Mouse (Mus musculus) ES-Bruce4 (cell line): ENCODE measurements around the gene AC124502.3. TPM values are rescaled to one million over a fixed set of nuclear protein-coding genes. Genes with fewer than 3 reads are reported as not detected.
A peak's percentile ranks its signal among the peaks of the same experiment; 100 is the strongest.

Experiments used
- H3K27ac ChIP-seq: 2 replicates; pipeline ENCODE4 v1.5.1; 2012; ENCODE audit warnings: low read length, inconsistent platforms; ENCODE audit not compliant: insufficient read depth
- H3K27me3 ChIP-seq: 2 replicates; pipeline ENCODE4 v1.6.1; 2012; ENCODE audit warnings: mild to moderate bottlenecking, low read length, inconsistent platforms; ENCODE audit not compliant: control insufficient read depth, poor library complexity, insufficient read depth, severe bottlenecking
- H3K36me3 ChIP-seq: 2 replicates; pipeline ENCODE4 v1.6.1; 2012; ENCODE audit warnings: inconsistent platforms, mild to moderate bottlenecking, low read length, moderate library complexity; ENCODE audit not compliant: control insufficient read depth, poor library complexity, insufficient read depth, severe bottlenecking
- H3K4me1 ChIP-seq: one replicate; pipeline ENCODE4 v1.8.1; 2011; ENCODE audit warnings: low read length; ENCODE audit not compliant: control insufficient read depth, insufficient read depth
- H3K4me3 ChIP-seq: 2 replicates; pipeline ENCODE4 v1.5.1; 2011; ENCODE audit warnings: low read depth, mild to moderate bottlenecking, low read length
- H3K9ac ChIP-seq: 2 replicates; pipeline ENCODE4 v1.6.1; 2012; ENCODE audit warnings: low read depth, mild to moderate bottlenecking, inconsistent platforms; ENCODE audit not compliant: poor library complexity, severe bottlenecking
- H3K9me3 ChIP-seq: replicated peaks from 2 replicates; pipeline ENCODE4 v1.6.1; 2012; ENCODE audit warnings: mild to moderate bottlenecking, low read length, inconsistent platforms; ENCODE audit not compliant: control insufficient read depth, poor library complexity, insufficient read depth, severe bottlenecking
- CTCF ChIP-seq: IDR thresholded peaks from one replicate; pipeline ENCODE4 v1.8.1; 2011; ENCODE audit warnings: low read depth, low read length
- EP300 ChIP-seq: IDR thresholded peaks from 2 replicates; pipeline ENCODE4 v1.6.1; 2011; ENCODE audit warnings: low read depth, low read length; ENCODE audit not compliant: insufficient read depth
- POLR2A ChIP-seq: IDR thresholded peaks from one replicate; pipeline ENCODE4 v1.8.1; 2011; ENCODE audit warnings: low read length; ENCODE audit not compliant: insufficient read depth
- polyA plus RNA-seq: library from polyadenylated mRNA; stranded (reverse); fragments of >200 nt; gene quantifications from 2 replicates; pipeline ENCODE4 v1.2.4, GENCODE M21; 2011; ENCODE audit warnings: low read depth; ENCODE audit not compliant: missing spikeins, insufficient read depth, insufficient read length

Gene AC124502.3
- polyA plus RNA-seq, 1 experiment, result not detected

DNA sequence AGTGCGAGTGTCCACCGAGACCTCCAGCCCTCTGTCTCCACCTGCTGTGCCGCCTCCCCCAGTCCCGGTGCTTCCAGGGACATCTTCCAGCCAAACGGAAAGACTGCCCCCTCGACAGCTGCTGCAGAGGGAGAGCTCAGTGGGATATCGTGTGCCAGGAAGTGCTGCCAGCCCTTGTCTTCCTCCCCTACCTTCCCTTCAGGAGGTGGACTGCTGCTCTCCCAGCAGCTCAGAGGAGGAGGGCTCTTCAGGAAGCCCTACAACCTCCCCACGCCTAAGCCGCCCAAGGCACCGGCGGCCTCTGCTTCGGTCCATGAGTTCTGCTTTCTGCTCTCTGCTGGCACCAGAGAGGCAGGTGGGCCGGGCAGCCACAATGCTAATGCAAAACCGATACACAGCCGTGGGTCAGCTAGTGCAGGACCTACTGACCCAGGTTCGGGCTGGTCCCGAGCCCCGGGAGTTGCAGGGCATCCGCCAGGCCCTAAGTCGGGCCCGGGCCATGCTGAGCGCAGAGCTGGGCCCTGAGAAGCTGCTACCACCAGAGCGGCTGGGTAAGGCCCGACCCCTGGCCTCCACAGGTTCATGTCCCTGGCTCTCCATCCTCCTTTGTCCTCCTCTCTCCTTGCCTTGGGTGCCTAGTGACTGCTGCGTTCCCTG lies 13.6 kb downstream of the AC124502.3 start:
- H3K27me3 ChIP-seq, result no peaks in the 10 kb centered on the region
- H3K4me3 ChIP-seq, result peak overlapping the region; percentile 14
- H3K4me1 ChIP-seq, result peaks cover 7% of the 10 kb centered on the region
- no peaks in the 10 kb centered on the region for H3K9me3 ChIP-seq
- no peak overlapping the region for H3K9ac ChIP-seq
- H3K27ac ChIP-seq, result no peak overlapping the region
- no peaks in the 10 kb centered on the region for H3K36me3 ChIP-seq
- no peak for TF ChIP-seq POLR2A
- no peak for TF ChIP-seq CTCF
- no peak for TF ChIP-seq EP300

- no peak overlapping the region for H3K27ac ChIP-seq
- peaks cover 10% of the 10 kb centered on the region for H3K4me1 ChIP-seq
- H3K9ac ChIP-seq, result no peak overlapping the region
- TF ChIP-seq POLR2A, result no peak
- no peak for TF ChIP-seq EP300
- no peaks in the 10 kb centered on the region for H3K9me3 ChIP-seq
- no peaks in the 10 kb centered on the region for H3K27me3 ChIP-seq
- H3K4me3 ChIP-seq, result peak overlapping the region; percentile 14
- no peaks in the 10 kb centered on the region for H3K36me3 ChIP-seq
These were observed 14.2 kb downstream of the AC124502.3 start for GRCm38 (mm10) chr19:5052853-5053252.

GRCm38 (mm10) chr19:5053909-5054308 lies 15.2 kb downstream of the AC124502.3 start:
- Histone ChIP-seq H3K9me3 (no peaks in the 10 kb centered on the region), H3K27ac (no peak overlapping the region), H3K9ac (no peak overlapping the region), H3K4me3 (no peak overlapping the region), H3K36me3 (no peaks in the 10 kb centered on the region), H3K27me3 (no peaks in the 10 kb centered on the region), H3K4me1 (peaks cover 11% of the 10 kb centered on the region)
- TF ChIP-seq CTCF, result peak; percentile 89
- no peak for TF ChIP-seq POLR2A

GRCm38 (mm10) chr19:5056251-5056650 lies 17.6 kb downstream of the AC124502.3 start:
- no peak overlapping the region for H3K27ac ChIP-seq
- TF ChIP-seq CTCF, result peak; percentile 67
- no peak for TF ChIP-seq EP300
- no peak for TF ChIP-seq POLR2A
- H3K9me3 ChIP-seq, result no peaks in the 10 kb centered on the region
- H3K4me1 ChIP-seq, result peaks cover 22% of the 10 kb centered on the region
- H3K27me3 ChIP-seq, result no peaks in the 10 kb centered on the region
- H3K36me3 ChIP-seq, result no peaks in the 10 kb centered on the region
- H3K9ac ChIP-seq, result no peak overlapping the region
- H3K4me3 ChIP-seq, result no peak overlapping the region

GRCm38 (mm10) chr19:5057876-5058775 lies 19.4 kb downstream of the AC124502.3 start:
- Histone ChIP-seq H3K4me3 (no peak overlapping the region), H3K27ac (peak overlapping the region; percentile 79), H3K4me1 (peaks cover 31% of the 10 kb centered on the region)

More at GRCm38 (mm10) chr19:5057876-5058775, 19.4 kb downstream of the AC124502.3 start:
- Histone ChIP-seq H3K9me3 (no peaks in the 10 kb centered on the region), H3K36me3 (no peaks in the 10 kb centered on the region), H3K27me3 (no peaks in the 10 kb centered on the region), H3K9ac (no peak overlapping the region)
- peak; percentile 68; the same call in 1 of the 2 replicates for TF ChIP-seq EP300
- no peak for TF ChIP-seq CTCF
- TF ChIP-seq POLR2A, result no peak
